Mouse (Mus musculus) gastrocnemius, adult 18-20 months (tissue): ENCODE results near the gene Ptpn6. TPM values are rescaled to one million over a fixed set of nuclear protein-coding genes. Genes with fewer than 3 reads are reported as not detected.
"Not testable (repeated sequence)": the region's sequence is repeated elsewhere in the genome, so short reads cannot be mapped to it uniquely, and the experiment has no call there.

Source experiments
- DNase-seq: peaks from one replicate; pipeline ENCODE4 v3.0.0; 2021; ENCODE audit warnings: low spot score
- total RNA-seq, 2 experiments: library from RNA; stranded (reverse); gene quantifications; 2 replicates each; pipeline ENCODE4 v1.2.3; 2021

The Ptpn6 gene
- total RNA-seq, 2 experiments from 2014 or later = 0.90 to 1.1 TPM

GRCm38 (mm10) chr6:124699962-124700610, 38.4 kb downstream of the Ptpn6 start:
- peak; percentile 87 for DNase-seq

- DNase-seq = no peak
These were observed 39.1 kb downstream of the Ptpn6 start for GRCm38 (mm10) chr6:124699366-124699765.

GRCm38 (mm10) chr6:124698751-124699150, 39.8 kb downstream of the Ptpn6 start:
- DNase-seq = no peak

- no peak for DNase-seq
These were observed 41.9 kb downstream of the Ptpn6 start for GRCm38 (mm10) chr6:124696441-124697150.

GRCm38 (mm10) chr6:124694166-124694955, 44.2 kb downstream of the Ptpn6 start:
- DNase-seq = peak; percentile 56

GRCm38 (mm10) chr6:124693243-124693981, 45.1 kb downstream of the Ptpn6 start:
- DNase-seq = no peak

- no peak for DNase-seq
These were observed 48.0 kb downstream of the Ptpn6 start for GRCm38 (mm10) chr6:124690517-124690916.

- no peak for DNase-seq
These were observed 49.5 kb downstream of the Ptpn6 start for GRCm38 (mm10) chr6:124689011-124689410.

GRCm38 (mm10) chr6:124688151-124688758, 50.3 kb downstream of the Ptpn6 start:
- no peak for DNase-seq

- not testable (repeated sequence) for DNase-seq
These were observed 51.9 kb downstream of the Ptpn6 start for GRCm38 (mm10) chr6:124686644-124687043.

- DNase-seq = no peak
These were observed 52.7 kb downstream of the Ptpn6 start for GRCm38 (mm10) chr6:124685606-124686386.

- peak; percentile 32 for DNase-seq
These were observed 54.7 kb downstream of the Ptpn6 start for GRCm38 (mm10) chr6:124683591-124684417.

- DNase-seq = not testable (repeated sequence)
These were observed 56.2 kb downstream of the Ptpn6 start for GRCm38 (mm10) chr6:124682291-124682690.

- no peak for DNase-seq
These were observed 59.0 kb downstream of the Ptpn6 start for GRCm38 (mm10) chr6:124679486-124679885.

GRCm38 (mm10) chr6:124678769-124679168, 59.7 kb downstream of the Ptpn6 start:
- DNase-seq = no peak

GRCm38 (mm10) chr6:124676171-124676570, 62.3 kb downstream of the Ptpn6 start:
- no peak for DNase-seq

- no peak for DNase-seq
These were observed 63.9 kb downstream of the Ptpn6 start for GRCm38 (mm10) chr6:124674591-124674990.

- DNase-seq = peak; percentile 53
These were observed 64.9 kb downstream of the Ptpn6 start for GRCm38 (mm10) chr6:124673619-124674018.

GRCm38 (mm10) chr6:124672100-124672499, 66.4 kb downstream of the Ptpn6 start:
- no peak for DNase-seq
